Mouse (Mus musculus) liver, postnatal 0 days (tissue): Measurements from ENCODE around the gene Gemin4.

Experiments
- CTCF ChIP-seq: sonication (generic); IDR thresholded peaks from 2 replicates; pipeline ENCODE4 v1.5.1; 2016; ENCODE audit warnings: antibody characterized with exemption, low read depth
- EP300 ChIP-seq: IDR thresholded peaks from 2 replicates; pipeline ENCODE4 v1.6.1; 2016; ENCODE audit warnings: antibody characterized with exemption, low read depth, mild to moderate bottlenecking

GRCm38 (mm10) chr11:76201761-76202674, 15.4 kb downstream of the Gemin4 start:
- no peak for TF ChIP-seq CTCF
- no peak for TF ChIP-seq EP300
